Mouse (Mus musculus): ENCODE results near the gene Gckr. TPM values are rescaled to one million over a fixed set of nuclear protein-coding genes. Genes with fewer than 3 reads are reported as not detected.

The Gckr gene
- polyA plus RNA-seq (2012; rRNA removed) (0.47 and 1.2 TPM in 2 replicates), polyA plus RNA-seq (2014; fragmentation: Nextera tagmentation; extraction: Ambion mirVana) (0.36 TPM in 1 of 2 replicates, not detected in the other)

- 0 out of 2 replicates have a peak within 1 kb of the TSS, but pooled peaks have one; percentile 92 for H3K9ac ChIP-seq (ENCODE audit: low read depth, low read length, severe bottlenecking)
- no peaks in the 10 kb centered on the region for H3K27me3 ChIP-seq (ENCODE audit: control insufficient read depth, insufficient read depth, low read length)
- no peak for ATAC-seq (ENCODE audit: low FRiP score, low read depth)
- no peak for TF ChIP-seq POLR2A (IDR thresholded peaks at IDR 0.05; ENCODE audit: borderline replicate concordance, extremely low read depth, insufficient read depth, insufficient read length)
- peaks cover 9% of the 10 kb centered on the region for H3K4me1 ChIP-seq (ENCODE audit: control insufficient read depth, insufficient read depth, low read length)
- H3K27ac ChIP-seq (replicated peaks; ENCODE audit: low read depth, low read length): no peak within 1 kb of the TSS
- no peaks in the 10 kb centered on the region for H3K9me3 ChIP-seq (ENCODE audit: control insufficient read depth, low read length)
- H3K4me2 ChIP-seq (replicated peaks; ENCODE audit: low read depth, low read length, severe bottlenecking): peak within 1 kb of the TSS; percentile 87
- peak within 1 kb of the TSS; percentile 93; the same call in 1 of the 2 replicates for H3K4me3 ChIP-seq (replicated peaks; ENCODE audit: low read length)
- no peak for DNase-seq (ENCODE audit: low spot score)
- H3K36me3 ChIP-seq (ENCODE audit: control insufficient read depth, insufficient read depth, low read length): peaks cover 19% of the 10 kb centered on the region
- 80% methylated on average over 13 of the region's 13 CpGs for WGBS
Measured at GRCm38 (mm10) chr5:31297047-31297757, at the start of gene Gckr. TSS of gene Gckr (plus strand) at chr5:31297443.

DNA sequence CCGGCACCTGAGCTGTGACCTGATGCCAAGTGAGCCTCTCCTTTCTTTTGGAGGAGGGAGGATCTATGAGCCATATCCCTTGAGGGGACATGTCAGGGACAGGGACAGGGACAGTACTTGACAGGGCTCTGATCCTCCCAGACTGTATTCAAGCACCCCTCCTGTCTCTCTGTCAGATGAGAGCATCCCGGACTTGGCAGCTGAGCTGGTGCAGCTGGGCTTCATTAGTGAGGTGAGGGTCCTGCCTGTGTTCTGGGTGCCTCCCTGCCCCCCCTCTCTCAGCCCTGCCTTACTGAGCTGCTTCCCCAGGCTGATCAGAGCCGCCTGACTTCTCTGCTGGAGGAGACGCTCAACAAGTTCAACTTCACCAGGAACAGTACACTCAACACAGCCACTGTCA lies 46.5 kb upstream of the Gckr start:
- ATAC-seq (ENCODE audit: low FRiP score, low read depth) (peak; percentile 41; the same call in 1 of the 2 replicates), DNase-seq (ENCODE audit: low spot score) (no peak)
- Histone ChIP-seq H3K4me2 (replicated peaks; ENCODE audit: low read depth, low read length, severe bottlenecking) (peak overlapping the region; percentile 48; the same call in 1 of the 2 replicates), H3K27ac (replicated peaks; ENCODE audit: low read depth, low read length) (no peak overlapping the region; the same call in 1 of the 2 replicates), H3K4me3 (replicated peaks; ENCODE audit: low read length) (no peak overlapping the region), H3K36me3 (ENCODE audit: control insufficient read depth, insufficient read depth, low read length) (peaks cover 87% of the 10 kb centered on the region), H3K9ac (ENCODE audit: low read depth, low read length, severe bottlenecking) (no peak overlapping the region), H3K27me3 (ENCODE audit: control insufficient read depth, insufficient read depth, low read length) (no peaks in the 10 kb centered on the region), H3K4me1 (ENCODE audit: control insufficient read depth, insufficient read depth, low read length) (peaks cover 23% of the 10 kb centered on the region), H3K9me3 (ENCODE audit: control insufficient read depth, low read length) (no peaks in the 10 kb centered on the region)
- 30% methylated on average over 4 of the region's 4 CpGs for WGBS
- TF ChIP-seq POLR2A (IDR thresholded peaks at IDR 0.05; ENCODE audit: borderline replicate concordance, extremely low read depth, insufficient read depth, insufficient read length): no peak

- Histone ChIP-seq H3K27me3 (ENCODE audit: control insufficient read depth, insufficient read depth, low read length) (no peaks in the 10 kb centered on the region), H3K4me3 (replicated peaks; ENCODE audit: low read length) (peak within 1 kb of the TSS; percentile 33), H3K27ac (replicated peaks; ENCODE audit: low read depth, low read length) (peak within 1 kb of the TSS; percentile 61), H3K36me3 (ENCODE audit: control insufficient read depth, insufficient read depth, low read length) (peaks cover 83% of the 10 kb centered on the region), H3K4me2 (replicated peaks; ENCODE audit: low read depth, low read length, severe bottlenecking) (peak within 1 kb of the TSS; percentile 48), H3K9ac (ENCODE audit: low read depth, low read length, severe bottlenecking) (peak within 1 kb of the TSS; percentile 45), H3K4me1 (ENCODE audit: control insufficient read depth, insufficient read depth, low read length) (peaks cover 23% of the 10 kb centered on the region), H3K9me3 (ENCODE audit: control insufficient read depth, low read length) (no peaks in the 10 kb centered on the region)
- 6% methylated on average over 41 of the region's 47 CpGs for WGBS
- ATAC-seq (ENCODE audit: low FRiP score, low read depth) (peak; percentile 41; the same call in 1 of the 2 replicates), DNase-seq (ENCODE audit: low spot score) (no peak)
- no peak for TF ChIP-seq POLR2A (IDR thresholded peaks at IDR 0.05; ENCODE audit: borderline replicate concordance, extremely low read depth, insufficient read depth, insufficient read length)
Measured at GRCm38 (mm10) chr5:31251541-31252101, 45.6 kb upstream of the Gckr start, which contains the start of gene Krtcap3. TSS of gene Krtcap3 (plus strand) at chr5:31251691.

DNA sequence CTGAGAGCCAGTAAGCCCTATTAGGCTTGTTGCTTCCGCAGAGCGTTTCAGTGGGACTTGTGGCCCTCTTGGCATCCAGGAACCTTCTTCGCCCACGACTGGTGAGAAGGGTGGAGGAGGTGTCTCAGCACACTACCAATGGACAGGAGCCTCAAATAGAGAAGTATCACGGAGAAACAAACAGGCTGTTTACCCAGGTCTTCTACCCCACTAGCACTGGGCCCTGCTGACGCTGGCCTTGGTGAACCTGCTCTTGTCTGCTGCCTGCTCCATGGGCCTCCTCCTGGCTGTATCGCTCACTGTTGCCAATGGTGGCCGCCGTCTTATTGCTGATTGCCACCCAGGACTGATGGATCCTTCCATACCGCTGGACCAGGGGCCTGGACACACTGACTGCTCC lies 45.1 kb upstream of the Gckr start:
- no peak for TF ChIP-seq POLR2A (IDR thresholded peaks at IDR 0.05; ENCODE audit: borderline replicate concordance, extremely low read depth, insufficient read depth, insufficient read length)
- H3K27ac ChIP-seq (replicated peaks; ENCODE audit: low read depth, low read length): no peak overlapping the region
- ATAC-seq (ENCODE audit: low FRiP score, low read depth) (no peak), DNase-seq (ENCODE audit: low spot score) (no peak)
- H3K4me2 ChIP-seq (replicated peaks; ENCODE audit: low read depth, low read length, severe bottlenecking): peak overlapping the region; percentile 48
- H3K36me3 ChIP-seq (ENCODE audit: control insufficient read depth, insufficient read depth, low read length): peaks cover 81% of the 10 kb centered on the region
- 56% methylated on average over 9 of the region's 10 CpGs for WGBS
- H3K27me3 ChIP-seq (ENCODE audit: control insufficient read depth, insufficient read depth, low read length): no peaks in the 10 kb centered on the region
- H3K4me3 ChIP-seq (replicated peaks; ENCODE audit: low read length): peak overlapping the region; percentile 33
- H3K4me1 ChIP-seq (ENCODE audit: control insufficient read depth, insufficient read depth, low read length): peaks cover 23% of the 10 kb centered on the region
- H3K9ac ChIP-seq (ENCODE audit: low read depth, low read length, severe bottlenecking): peak overlapping the region; percentile 45
- H3K9me3 ChIP-seq (ENCODE audit: control insufficient read depth, low read length): no peaks in the 10 kb centered on the region

GRCm38 (mm10) chr5:31252795-31253545 lies 44.3 kb upstream of the Gckr start:
- ATAC-seq (ENCODE audit: low FRiP score, low read depth) (peak; percentile 20; the same call in 1 of the 2 replicates), DNase-seq (ENCODE audit: low spot score) (no peak)
- no peak overlapping the region for H3K9ac ChIP-seq (ENCODE audit: low read depth, low read length, severe bottlenecking)
- no peak overlapping the region for H3K4me3 ChIP-seq (replicated peaks; ENCODE audit: low read length)
- peak overlapping the region; percentile 7; the same call in 1 of the 2 replicates for H3K4me2 ChIP-seq (replicated peaks; ENCODE audit: low read depth, low read length, severe bottlenecking)
- H3K9me3 ChIP-seq (ENCODE audit: control insufficient read depth, low read length): no peaks in the 10 kb centered on the region
- peak overlapping the region; percentile 61 for H3K27ac ChIP-seq (replicated peaks; ENCODE audit: low read depth, low read length)
- no peaks in the 10 kb centered on the region for H3K27me3 ChIP-seq (ENCODE audit: control insufficient read depth, insufficient read depth, low read length)
- no peak for TF ChIP-seq POLR2A (IDR thresholded peaks at IDR 0.05; ENCODE audit: borderline replicate concordance, extremely low read depth, insufficient read depth, insufficient read length)
- peaks cover 81% of the 10 kb centered on the region for H3K36me3 ChIP-seq (ENCODE audit: control insufficient read depth, insufficient read depth, low read length)
- H3K4me1 ChIP-seq (ENCODE audit: control insufficient read depth, insufficient read depth, low read length): peaks cover 23% of the 10 kb centered on the region
- WGBS: 43% methylated on average over 16 of the region's 16 CpGs

Measured in limb, embryonic 14.5 days (tissue).